Mouse (Mus musculus) C2C12 (cell line): ENCODE data around the gene Pear1.

ENCODE experiments used
- CTCF ChIP-seq: IDR thresholded peaks from one replicate; pipeline ENCODE4 v1.5.1; 2011; ENCODE audit not compliant: control insufficient read depth, insufficient read depth, insufficient read length
- FOSL1 ChIP-seq: IDR thresholded peaks from one replicate; pipeline ENCODE4 v1.8.0; 2011; ENCODE audit warnings: mild to moderate bottlenecking, low read length; ENCODE audit not compliant: poor library complexity, insufficient read depth, severe bottlenecking
- MAX ChIP-seq: IDR thresholded peaks from one replicate; pipeline ENCODE4 v1.6.1; 2011; ENCODE audit warnings: mild to moderate bottlenecking, control low read depth
- MYOD1 ChIP-seq: IDR thresholded peaks from one replicate; pipeline ENCODE4 v1.6.1; 2011; ENCODE audit warnings: low read depth; ENCODE audit not compliant: control insufficient read depth, insufficient read length
- USF1 ChIP-seq: IDR thresholded peaks from one replicate; pipeline ENCODE4 v1.6.1; 2011; ENCODE audit warnings: low read depth, mild to moderate bottlenecking, control low read depth, moderate library complexity

DNA sequence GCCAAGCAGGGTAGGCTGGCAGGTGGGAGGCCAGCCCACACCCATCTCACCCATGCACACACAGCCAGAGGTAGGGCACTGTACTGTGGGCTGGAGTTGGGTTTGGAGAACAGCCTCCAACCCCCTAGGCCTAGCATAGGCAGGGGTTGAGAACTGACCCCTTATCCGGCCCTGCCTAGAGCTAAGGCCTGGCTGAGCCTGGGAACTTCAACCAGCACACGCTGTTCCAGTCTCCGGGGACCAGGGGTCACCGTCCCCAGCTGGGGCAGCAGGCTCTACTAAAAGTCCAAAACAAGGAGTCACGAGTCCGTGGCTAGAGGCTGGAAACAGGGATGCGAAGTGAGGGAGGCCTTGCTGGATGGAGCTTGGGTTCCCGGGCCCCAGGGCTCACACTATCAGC, 56.3 kb downstream of the Pear1 start:
- TF ChIP-seq MAX (no peak), CTCF (no peak), USF1 (no peak), MYOD1 (no peak), FOSL1 (no peak)
